Mouse (Mus musculus) C2C12 (cell line): ENCODE results near the gene Nol6.

Experiments
- CEBPB ChIP-seq: IDR thresholded peaks from one replicate; pipeline ENCODE4 v1.6.1; 2011; ENCODE audit warnings: low read depth, mild to moderate bottlenecking, control low read depth, moderate library complexity
- CTCF ChIP-seq: IDR thresholded peaks from one replicate; pipeline ENCODE4 v1.5.1; 2011; ENCODE audit not compliant: control insufficient read depth, insufficient read depth, insufficient read length
- MYOD1 ChIP-seq: IDR thresholded peaks from one replicate; pipeline ENCODE4 v1.6.1; 2011; ENCODE audit warnings: low read depth; ENCODE audit not compliant: control insufficient read depth, insufficient read length
- USF1 ChIP-seq: IDR thresholded peaks from one replicate; pipeline ENCODE4 v1.6.1; 2011; ENCODE audit warnings: low read depth, mild to moderate bottlenecking, control low read depth, moderate library complexity

DNA sequence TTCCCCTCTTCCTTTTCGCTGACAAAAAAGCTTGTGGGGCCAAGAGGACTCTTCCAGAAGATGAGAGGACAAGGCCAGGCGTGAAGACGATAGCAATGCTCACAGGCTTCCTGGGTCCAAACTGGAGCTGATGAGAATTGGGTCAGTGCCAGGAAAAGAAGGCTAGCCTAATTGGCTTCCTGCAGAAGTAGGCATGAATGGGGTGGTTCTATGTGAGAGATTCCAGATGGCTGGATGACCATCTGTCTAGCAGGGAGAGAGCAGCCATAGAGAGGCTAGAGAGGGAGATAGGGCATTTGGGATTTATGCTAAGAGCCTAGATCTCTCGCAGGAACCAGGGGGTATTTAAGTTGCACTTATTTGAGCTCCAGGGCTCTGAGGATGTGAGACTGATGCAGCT is 16.8 kb downstream of the Nol6 start:
- TF ChIP-seq CTCF (no peak), CEBPB (no peak), MYOD1 (no peak), USF1 (no peak)
